Mouse (Mus musculus): ENCODE measurements around the gene Tnik.

DNA sequence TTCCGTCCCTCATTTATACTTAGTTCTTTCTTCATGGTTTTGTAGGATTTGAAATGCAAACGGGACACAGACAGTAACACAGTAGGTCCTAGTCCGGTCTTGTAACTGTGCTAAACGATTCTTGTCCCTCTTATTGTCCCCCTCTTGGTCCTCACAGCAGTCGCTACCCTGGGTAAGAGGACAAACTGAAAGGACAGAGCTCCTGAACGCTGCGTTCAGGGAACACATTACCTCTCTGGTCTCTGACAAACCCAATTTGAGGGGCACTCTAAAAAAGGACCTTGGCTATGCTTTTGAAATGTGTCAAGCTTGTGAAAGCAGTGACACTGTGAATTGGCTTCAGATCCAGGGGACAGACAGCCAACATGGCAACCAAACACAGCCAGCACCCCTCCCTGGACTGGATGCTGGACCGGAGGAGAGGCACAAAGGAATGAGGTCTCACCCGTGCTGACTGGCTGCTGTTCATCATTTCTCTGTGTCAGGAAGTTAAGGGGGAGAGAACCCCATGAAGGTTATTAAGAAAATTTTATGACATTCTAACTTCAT is 37.6 kb upstream of the Tnik start:
- TF ChIP-seq TAL1 (IDR thresholded peaks at IDR 0.05; ENCODE audit: low read length) (no peak), GATA1 (IDR thresholded peaks at IDR 0.05; ENCODE audit: low read length) (no peak)

All from erythroblast, embryonic 14.5 days (primary cell).